Mouse (Mus musculus): ENCODE data around the gene Trim66. TPM values are rescaled to one million over a fixed set of nuclear protein-coding genes. Genes with fewer than 3 reads are reported as not detected.
A peak's percentile ranks its signal among the peaks of the same experiment; 100 is the strongest.

Gene Trim66
- polyA plus RNA-seq (2012; rRNA removed), result 11.3 and 11.6 TPM in 2 replicates

DNA sequence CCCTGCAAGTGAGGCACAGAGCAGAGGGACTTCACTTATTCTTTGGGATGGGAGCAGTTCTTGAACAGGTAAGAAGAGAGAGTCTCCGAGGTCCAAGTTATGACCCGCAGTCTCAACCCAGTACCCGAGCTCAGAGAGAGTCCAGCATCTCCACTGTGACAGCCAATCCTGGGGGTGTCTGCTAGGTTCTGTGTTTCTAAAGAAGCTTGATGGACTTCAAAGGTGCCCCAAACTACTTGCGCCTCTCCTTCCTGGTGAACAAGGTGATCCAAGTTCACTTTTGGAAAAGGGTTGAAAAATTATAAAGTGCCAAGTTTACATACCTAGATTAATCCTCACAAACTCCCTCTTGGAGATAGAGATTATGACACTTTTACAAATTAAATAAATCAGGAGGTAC, at the start of gene Trim66:
TSS of gene Trim66 (minus strand) at position 101 of the 400 bp plus-strand sequence.
- Histone ChIP-seq H3K27ac (ENCODE audit: insufficient read depth, low read length) (no peak within 1 kb of the TSS), H3K4me1 (ENCODE audit: control insufficient read depth, insufficient read depth, low read length) (no peaks in the 10 kb centered on the region; the same call in 1 of the 2 replicates), H3K27me3 (ENCODE audit: control insufficient read depth, insufficient read depth, low read length) (no peaks in the 10 kb centered on the region), H3K4me3 (replicated peaks; ENCODE audit: insufficient read depth, low read depth, low read length) (no peak within 1 kb of the TSS)
- no peak for TF ChIP-seq CTCF (IDR thresholded peaks at IDR 0.05; ENCODE audit: borderline replicate concordance, insufficient read depth, low read depth, low read length)
- TF ChIP-seq POLR2A (IDR thresholded peaks at IDR 0.05; ENCODE audit: borderline replicate concordance, insufficient read depth, low read length), result no peak
- DNase-seq, result no peak
- 90% methylated on average over 4 of the region's 4 CpGs for WGBS

- no peaks in the 10 kb centered on the region; the same call in 1 of the 2 replicates for H3K4me1 ChIP-seq (ENCODE audit: control insufficient read depth, insufficient read depth, low read length)
- H3K27me3 ChIP-seq (ENCODE audit: control insufficient read depth, insufficient read depth, low read length), result no peaks in the 10 kb centered on the region
- H3K27ac ChIP-seq (ENCODE audit: insufficient read depth, low read length), result no peak overlapping the region
- 95% methylated on average over 5 of the region's 5 CpGs for WGBS
- H3K4me3 ChIP-seq (replicated peaks; ENCODE audit: insufficient read depth, low read depth, low read length), result no peak overlapping the region
- TF ChIP-seq POLR2A (IDR thresholded peaks at IDR 0.05; ENCODE audit: borderline replicate concordance, insufficient read depth, low read length) (no peak), CTCF (IDR thresholded peaks at IDR 0.05; ENCODE audit: borderline replicate concordance, insufficient read depth, low read depth, low read length) (no peak)
- DNase-seq, result no peak
Observed at GRCm38 (mm10) chr7:109546726-109547125, 38.8 kb upstream of the Trim66 start.

DNA sequence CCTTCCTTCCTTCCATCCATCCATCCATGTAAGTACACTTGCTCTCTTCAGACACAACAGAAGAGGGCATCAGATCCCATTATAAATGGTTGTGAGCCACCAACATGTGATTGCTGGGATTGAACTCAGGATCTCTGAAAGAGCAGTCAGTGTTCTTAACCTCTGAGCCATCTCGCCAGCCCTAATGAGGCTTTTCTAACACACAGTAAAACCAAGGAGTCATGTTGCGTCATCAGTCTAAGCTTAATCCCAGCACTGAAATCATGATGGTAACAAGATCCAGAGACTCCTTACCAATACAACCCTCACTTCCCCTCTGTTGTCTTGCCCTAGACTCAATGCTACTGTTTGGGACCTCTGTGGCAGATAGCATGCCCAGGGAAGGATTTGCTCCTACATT, 38.3 kb upstream of the Trim66 start:
- Histone ChIP-seq H3K27me3 (ENCODE audit: control insufficient read depth, insufficient read depth, low read length) (no peaks in the 10 kb centered on the region), H3K4me3 (replicated peaks; ENCODE audit: insufficient read depth, low read depth, low read length) (no peak overlapping the region), H3K4me1 (ENCODE audit: control insufficient read depth, insufficient read depth, low read length) (no peaks in the 10 kb centered on the region; the same call in 1 of the 2 replicates), H3K27ac (ENCODE audit: insufficient read depth, low read length) (no peak overlapping the region)
- TF ChIP-seq POLR2A (IDR thresholded peaks at IDR 0.05; ENCODE audit: borderline replicate concordance, insufficient read depth, low read length) (no peak), CTCF (IDR thresholded peaks at IDR 0.05; ENCODE audit: borderline replicate concordance, insufficient read depth, low read depth, low read length) (0 out of 2 replicates have a peak, but pooled peaks have one; percentile 1)
- 94% methylated on average over 2 of the region's 2 CpGs for WGBS
- no peak for DNase-seq

GRCm38 (mm10) chr7:109545255-109545993, 37.5 kb upstream of the Trim66 start:
- Histone ChIP-seq H3K27ac (ENCODE audit: insufficient read depth, low read length) (no peak overlapping the region), H3K4me3 (replicated peaks; ENCODE audit: insufficient read depth, low read depth, low read length) (no peak overlapping the region), H3K27me3 (ENCODE audit: control insufficient read depth, insufficient read depth, low read length) (no peaks in the 10 kb centered on the region), H3K4me1 (ENCODE audit: control insufficient read depth, insufficient read depth, low read length) (no peaks in the 10 kb centered on the region; the same call in 1 of the 2 replicates)
- no peak for DNase-seq
- WGBS, result 46% methylated on average over 10 of the region's 10 CpGs
- TF ChIP-seq POLR2A (IDR thresholded peaks at IDR 0.05; ENCODE audit: borderline replicate concordance, insufficient read depth, low read length) (no peak), CTCF (IDR thresholded peaks at IDR 0.05; ENCODE audit: borderline replicate concordance, insufficient read depth, low read depth, low read length) (no peak)

- H3K27ac ChIP-seq (ENCODE audit: insufficient read depth, low read length), result no peak overlapping the region
- TF ChIP-seq POLR2A (IDR thresholded peaks at IDR 0.05; ENCODE audit: borderline replicate concordance, insufficient read depth, low read length) (no peak), CTCF (IDR thresholded peaks at IDR 0.05; ENCODE audit: borderline replicate concordance, insufficient read depth, low read depth, low read length) (0 out of 2 replicates have a peak, but pooled peaks have one; percentile 6)
- 43% methylated on average over 5 of the region's 5 CpGs for WGBS
Observed at GRCm38 (mm10) chr7:109544792-109545191, 36.9 kb upstream of the Trim66 start.

GRCm38 (mm10) chr7:109542364-109542628, 34.4 kb upstream of the Trim66 start:
- TF ChIP-seq CTCF (IDR thresholded peaks at IDR 0.05; ENCODE audit: borderline replicate concordance, insufficient read depth, low read depth, low read length) (no peak), POLR2A (IDR thresholded peaks at IDR 0.05; ENCODE audit: borderline replicate concordance, insufficient read depth, low read length) (no peak)
- no peaks in the 10 kb centered on the region; the same call in 1 of the 2 replicates for H3K4me1 ChIP-seq (ENCODE audit: control insufficient read depth, insufficient read depth, low read length)
- no peak for DNase-seq
- 79% methylated on average over 3 of the region's 3 CpGs for WGBS
- H3K27me3 ChIP-seq (ENCODE audit: control insufficient read depth, insufficient read depth, low read length), result no peaks in the 10 kb centered on the region
- no peak overlapping the region for H3K4me3 ChIP-seq (replicated peaks; ENCODE audit: insufficient read depth, low read depth, low read length)
- peak overlapping the region; percentile 27; the same call in 1 of the 2 replicates for H3K27ac ChIP-seq (ENCODE audit: insufficient read depth, low read length)

More at GRCm38 (mm10) chr7:109544792-109545191, 36.9 kb upstream of the Trim66 start:
- Histone ChIP-seq H3K4me1 (ENCODE audit: control insufficient read depth, insufficient read depth, low read length) (no peaks in the 10 kb centered on the region; the same call in 1 of the 2 replicates), H3K27me3 (ENCODE audit: control insufficient read depth, insufficient read depth, low read length) (no peaks in the 10 kb centered on the region), H3K4me3 (replicated peaks; ENCODE audit: insufficient read depth, low read depth, low read length) (no peak overlapping the region)
- no peak for DNase-seq

- H3K27me3 ChIP-seq (ENCODE audit: control insufficient read depth, insufficient read depth, low read length), result no peaks in the 10 kb centered on the region
- H3K4me3 ChIP-seq (replicated peaks; ENCODE audit: insufficient read depth, low read depth, low read length), result no peak overlapping the region
- TF ChIP-seq CTCF (IDR thresholded peaks at IDR 0.05; ENCODE audit: borderline replicate concordance, insufficient read depth, low read depth, low read length) (no peak), POLR2A (IDR thresholded peaks at IDR 0.05; ENCODE audit: borderline replicate concordance, insufficient read depth, low read length) (no peak)
- 88% methylated on average over 10 of the region's 10 CpGs for WGBS
- peak overlapping the region; percentile 27; the same call in 1 of the 2 replicates for H3K27ac ChIP-seq (ENCODE audit: insufficient read depth, low read length)
- no peak for DNase-seq
- H3K4me1 ChIP-seq (ENCODE audit: control insufficient read depth, insufficient read depth, low read length), result peaks cover 2% of the 10 kb centered on the region
Observed at GRCm38 (mm10) chr7:109541609-109542363, 33.9 kb upstream of the Trim66 start.
